Mouse (Mus musculus): ENCODE data around the gene Ap3b2. TPM values are rescaled to one million over a fixed set of nuclear protein-coding genes. Genes with fewer than 3 reads are reported as not detected.

Ap3b2 gene
- polyA plus RNA-seq, 1 experiment from 2014 or later: 75.0 TPM

DNA sequence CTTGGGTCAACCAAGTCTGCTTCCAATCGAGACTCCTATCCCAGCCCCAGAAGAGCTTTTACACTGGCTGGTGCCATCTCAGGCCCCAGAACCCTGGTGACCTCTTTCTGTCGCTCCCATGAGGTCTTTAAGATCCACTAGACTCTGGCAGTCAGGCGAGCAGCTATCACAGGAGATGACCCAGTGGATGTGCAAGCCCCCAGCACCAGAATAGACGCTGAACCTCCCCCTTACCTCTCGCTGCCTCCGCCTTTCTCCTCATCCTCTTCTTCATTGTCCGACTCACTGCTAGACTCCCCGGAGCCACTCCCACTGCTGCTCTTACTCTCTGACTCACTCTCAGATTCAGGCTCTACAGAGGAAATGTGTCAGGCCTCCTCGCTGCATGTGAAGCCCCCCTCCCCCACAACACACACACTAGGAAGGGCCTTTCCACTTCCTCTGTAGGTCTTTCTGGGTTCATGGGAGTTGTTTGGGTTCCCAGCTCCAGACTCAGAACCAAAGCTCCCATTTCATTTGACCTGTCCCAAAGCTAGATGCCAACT is 28.7 kb downstream of the Ap3b2 start:
- peaks cover 65% of the 10 kb centered on the region for H3K36me3 ChIP-seq
- H3K27ac ChIP-seq: no peak overlapping the region
- no peak for ATAC-seq (ENCODE audit: low FRiP score)
- 77% methylated on average over 9 of the region's 9 CpGs for WGBS
- H3K4me2 ChIP-seq (replicated peaks): no peak overlapping the region
- no peak overlapping the region for H3K9ac ChIP-seq
- H3K4me1 ChIP-seq: no peaks in the 10 kb centered on the region
- H3K27me3 ChIP-seq: peaks cover 12% of the 10 kb centered on the region
- no peaks in the 10 kb centered on the region for H3K9me3 ChIP-seq (replicated peaks)
- no peak overlapping the region for H3K4me3 ChIP-seq

DNA sequence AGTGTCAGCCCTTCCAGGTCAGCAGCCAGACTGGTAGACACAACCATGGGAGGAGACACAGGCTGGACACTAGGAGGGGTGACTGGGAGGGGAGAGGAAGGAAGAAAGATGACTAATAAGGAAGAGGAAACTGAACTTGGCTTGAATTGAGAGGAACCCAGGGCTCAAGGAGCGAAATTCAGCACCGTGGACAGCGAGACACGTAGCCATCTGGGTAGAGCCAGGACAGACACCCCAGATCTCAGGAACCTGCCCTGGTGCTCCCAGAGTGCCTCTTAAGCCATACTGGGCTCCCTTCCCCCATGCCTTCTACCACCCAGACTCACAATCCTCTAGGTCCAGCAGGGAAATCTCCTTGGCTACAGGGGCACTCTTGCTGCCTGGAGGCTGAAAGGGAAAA is 29.6 kb downstream of the Ap3b2 start:
- H3K27ac ChIP-seq: no peak overlapping the region
- no peaks in the 10 kb centered on the region for H3K9me3 ChIP-seq (replicated peaks)
- 6% methylated on average over 4 of the region's 4 CpGs for WGBS
- no peak overlapping the region for H3K9ac ChIP-seq
- no peak for ATAC-seq (ENCODE audit: low FRiP score)
- H3K4me3 ChIP-seq: no peak overlapping the region
- H3K27me3 ChIP-seq: peaks cover 15% of the 10 kb centered on the region
- no peak overlapping the region for H3K4me2 ChIP-seq (replicated peaks)
- H3K4me1 ChIP-seq: no peaks in the 10 kb centered on the region
- peaks cover 65% of the 10 kb centered on the region for H3K36me3 ChIP-seq

DNA sequence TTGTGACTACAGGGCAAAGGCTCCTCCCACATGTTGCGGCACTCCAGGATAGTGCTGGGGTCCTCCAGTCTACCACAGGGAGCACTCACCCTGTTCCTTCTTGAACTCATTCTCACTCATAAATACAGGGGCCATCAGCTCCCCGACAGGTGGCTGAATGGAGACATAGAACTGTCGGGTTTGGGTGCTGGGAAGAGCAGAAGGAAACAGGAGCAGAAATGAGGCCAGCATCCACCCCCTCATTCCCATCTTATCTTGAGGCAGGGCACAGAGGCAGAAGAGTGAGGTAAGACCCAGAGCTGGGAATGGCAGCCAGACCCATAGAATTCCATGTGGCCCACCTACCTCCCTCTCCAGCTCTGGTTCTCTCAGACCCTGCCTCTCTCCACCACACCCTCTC is 30.9 kb downstream of the Ap3b2 start:
- Histone ChIP-seq H3K9me3 (replicated peaks) (no peaks in the 10 kb centered on the region), H3K4me1 (no peaks in the 10 kb centered on the region), H3K4me2 (replicated peaks) (no peak overlapping the region), H3K27me3 (peaks cover 26% of the 10 kb centered on the region), H3K36me3 (peaks cover 62% of the 10 kb centered on the region), H3K27ac (no peak overlapping the region), H3K4me3 (no peak overlapping the region), H3K9ac (no peak overlapping the region)
- WGBS: 86% methylated on average over 3 of the region's 3 CpGs
- ATAC-seq (ENCODE audit: low FRiP score): no peak

DNA sequence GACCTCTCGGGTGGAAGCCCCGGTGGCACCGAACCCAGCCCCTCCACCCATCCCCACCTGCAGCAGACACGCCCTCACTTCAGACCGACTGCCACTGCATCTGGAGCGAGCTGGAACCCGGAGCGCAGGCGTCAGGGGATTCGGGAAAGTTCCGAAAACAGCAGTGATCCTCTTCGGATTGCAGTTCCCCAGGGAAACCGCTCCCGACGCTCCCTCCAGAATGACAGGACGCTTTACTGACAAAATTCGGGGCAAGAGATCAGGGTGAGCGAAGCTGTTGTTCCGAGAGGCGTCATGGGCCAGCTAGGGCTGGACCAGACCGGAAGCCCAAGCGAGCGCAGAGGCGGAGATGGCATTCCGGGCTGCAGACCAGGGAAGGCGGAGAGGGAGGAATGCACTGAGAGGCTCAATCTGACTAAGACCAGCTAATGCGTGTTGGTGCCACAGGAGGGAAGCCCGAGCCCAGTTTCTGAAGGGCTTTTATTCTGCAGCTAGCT is 38.5 kb downstream of the Ap3b2 start, which contains the start of gene Cpeb1:
Gene Cpeb1 (minus strand): TSS at position 311 of the 497 bp plus-strand sequence.
- Histone ChIP-seq H3K4me2 (replicated peaks) (peak within 1 kb of the TSS; percentile 92), H3K9ac (peak within 1 kb of the TSS; percentile 59), H3K27me3 (peaks cover 78% of the 10 kb centered on the region), H3K27ac (no peak within 1 kb of the TSS), H3K9me3 (replicated peaks) (no peaks in the 10 kb centered on the region), H3K4me3 (peak within 1 kb of the TSS; percentile 57), H3K36me3 (no peaks in the 10 kb centered on the region), H3K4me1 (peaks cover 24% of the 10 kb centered on the region)
- WGBS: 2% methylated on average over 28 of the region's 28 CpGs
- ATAC-seq (ENCODE audit: low FRiP score): no peak

DNA sequence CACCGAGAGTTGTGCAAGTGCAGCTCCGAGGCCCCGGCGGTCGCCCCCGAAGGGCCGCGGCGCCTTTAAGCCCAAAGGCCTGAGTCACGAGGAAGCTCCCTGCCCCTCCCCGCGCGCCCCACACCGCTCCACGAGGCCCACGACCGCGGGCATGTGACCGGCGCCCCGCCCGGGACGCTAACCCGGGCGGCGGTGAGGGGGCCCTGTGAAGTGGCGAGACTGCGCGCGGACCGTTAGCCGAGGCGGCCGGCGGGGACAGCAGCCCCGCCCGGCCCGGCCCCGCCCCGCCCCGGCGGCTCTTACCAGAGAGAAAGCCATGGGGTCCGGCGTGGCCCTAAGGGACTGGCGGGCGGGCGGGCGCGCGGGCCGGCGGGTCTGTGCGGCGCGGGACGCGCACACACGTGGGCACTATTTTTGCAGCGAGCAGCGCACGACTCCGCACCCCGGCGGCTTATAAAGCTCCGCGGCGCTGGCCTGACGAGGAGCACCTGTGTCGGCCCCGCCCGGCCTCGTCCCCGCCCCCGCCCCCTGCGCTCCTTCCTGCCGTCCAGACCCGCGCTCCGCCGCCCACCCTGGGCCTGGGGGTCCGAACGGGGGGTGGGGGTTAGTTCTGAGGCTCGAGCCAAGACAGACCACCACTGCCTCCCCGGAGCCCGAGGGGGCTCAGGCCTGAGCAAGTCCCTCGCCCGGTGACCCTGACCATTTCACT is 39.2 kb downstream of the Ap3b2 start:
- no peaks in the 10 kb centered on the region for H3K9me3 ChIP-seq (replicated peaks)
- peaks cover 80% of the 10 kb centered on the region for H3K27me3 ChIP-seq
- no peak overlapping the region for H3K27ac ChIP-seq
- H3K4me1 ChIP-seq: peaks cover 24% of the 10 kb centered on the region
- H3K36me3 ChIP-seq: no peaks in the 10 kb centered on the region
- H3K4me2 ChIP-seq (replicated peaks): peak overlapping the region; percentile 92
- peak overlapping the region; percentile 57 for H3K4me3 ChIP-seq
- ATAC-seq (ENCODE audit: low FRiP score): peak; percentile 53
- peak overlapping the region; percentile 59 for H3K9ac ChIP-seq
- 2% methylated on average over 54 of the region's 87 CpGs for WGBS

DNA sequence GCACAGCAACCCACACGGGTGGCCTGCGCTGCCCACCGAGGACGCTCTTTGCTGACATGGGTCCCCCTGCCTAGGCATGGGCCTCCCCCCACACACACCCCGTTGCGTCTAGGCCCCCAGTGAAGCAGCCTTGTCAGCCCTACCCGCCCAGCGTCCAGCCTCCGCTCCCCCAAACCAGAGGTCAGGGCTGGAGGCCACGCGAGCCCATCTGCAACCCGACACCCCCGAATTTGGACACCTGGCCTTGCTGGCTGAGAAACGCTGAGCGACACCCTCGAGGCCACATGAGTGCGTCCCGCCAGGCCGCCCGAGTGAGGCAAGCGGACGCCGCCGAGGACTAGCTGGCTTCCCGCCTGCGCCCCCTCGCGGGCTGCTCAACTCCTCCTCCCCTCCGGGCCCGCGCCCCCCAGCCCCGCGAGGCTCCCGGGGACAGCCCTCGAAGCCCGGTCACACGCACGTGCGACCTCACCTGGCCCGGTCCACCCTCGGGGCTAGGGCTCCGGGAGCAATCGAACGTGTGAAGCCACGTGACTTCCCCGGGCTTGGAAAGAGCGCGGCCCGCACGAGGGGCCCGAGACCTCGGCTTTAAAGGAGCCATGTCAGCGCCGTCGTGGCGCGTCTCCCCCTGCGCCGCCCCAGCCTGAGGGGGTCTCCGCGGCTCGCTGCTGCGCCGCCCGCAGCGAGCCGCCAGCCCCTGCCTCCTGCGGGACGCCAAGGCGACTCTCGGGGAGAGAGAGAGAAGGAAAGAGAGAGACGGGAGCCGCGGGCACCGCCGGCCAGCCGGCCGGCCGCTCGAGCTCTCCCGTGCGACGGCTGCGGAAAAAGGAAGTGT is 40.1 kb downstream of the Ap3b2 start:
- ATAC-seq (ENCODE audit: low FRiP score): peak; percentile 71
- Histone ChIP-seq H3K27ac (no peak overlapping the region), H3K9ac (peak overlapping the region; percentile 59), H3K4me3 (peak overlapping the region; percentile 57), H3K9me3 (replicated peaks) (no peaks in the 10 kb centered on the region), H3K36me3 (no peaks in the 10 kb centered on the region), H3K4me2 (replicated peaks) (peak overlapping the region; percentile 92), H3K27me3 (peaks cover 75% of the 10 kb centered on the region), H3K4me1 (peaks cover 24% of the 10 kb centered on the region)
- 4% methylated on average over 71 of the region's 84 CpGs for WGBS

DNA sequence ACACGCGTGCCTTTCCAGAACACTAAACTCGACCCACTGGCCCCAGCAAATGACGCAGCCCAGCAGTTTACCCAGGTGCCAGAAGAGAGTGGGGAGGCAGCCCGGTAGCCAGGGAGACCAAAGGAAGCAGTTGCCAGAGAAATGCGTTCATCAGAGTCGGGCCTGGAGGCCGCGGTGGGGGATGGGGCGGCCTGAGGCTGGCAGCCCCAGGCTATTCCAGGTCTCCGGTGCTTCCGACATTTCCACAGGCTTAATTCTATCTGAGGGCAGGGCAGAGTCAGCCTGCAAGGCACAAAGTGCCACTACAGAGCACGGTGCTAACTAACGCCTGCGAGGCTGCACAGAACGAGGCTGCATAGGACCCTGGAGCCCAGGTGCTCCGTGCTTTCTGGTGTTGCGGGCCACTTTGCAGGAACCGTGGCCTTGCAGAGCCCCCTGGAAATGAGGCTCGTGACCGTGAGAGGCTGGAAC is 40.7 kb downstream of the Ap3b2 start:
- Histone ChIP-seq H3K4me1 (peaks cover 24% of the 10 kb centered on the region), H3K9ac (no peak overlapping the region), H3K27me3 (peaks cover 70% of the 10 kb centered on the region), H3K36me3 (no peaks in the 10 kb centered on the region), H3K4me3 (peak overlapping the region; percentile 57), H3K27ac (no peak overlapping the region), H3K4me2 (replicated peaks) (peak overlapping the region; percentile 92), H3K9me3 (replicated peaks) (no peaks in the 10 kb centered on the region)
- WGBS: 6% methylated on average over 21 of the region's 21 CpGs
- peak; percentile 44; the same call in 1 of the 2 replicates for ATAC-seq (ENCODE audit: low FRiP score)

MicroRNAs encoded within 50 kb of the gene (microRNA counts, 519-probe panel; counts per million panel counts)
- 470 counts per million, percentile 58 among the panel's probes with 10 or more counts for microRNA mmu-miR-1839-3p
- 3,565 counts per million, percentile 76 among the panel's probes with 10 or more counts for microRNA mmu-miR-1839-5p

Other genes starting within 250 kb of the Ap3b2 start
- 779 and 914 TPM in 2 replicates for gene Rps17, start 148.7 kb downstream of the Ap3b2 start, polyA plus RNA-seq (2016; fragmentation: Nextera tagmentation; extraction: Ambion mirVana)
- 2.5 and 2.9 TPM in 2 replicates for gene Cpeb1, start 38.5 kb downstream of the Ap3b2 start, polyA plus RNA-seq (2016; fragmentation: Nextera tagmentation; extraction: Ambion mirVana)
- gene BC048679, start 4.4 kb upstream of the Ap3b2 start, polyA plus RNA-seq (2016; fragmentation: Nextera tagmentation; extraction: Ambion mirVana): not detected in 2 replicates
- gene Fsd2, start 73.0 kb upstream of the Ap3b2 start, polyA plus RNA-seq (2016; fragmentation: Nextera tagmentation; extraction: Ambion mirVana): 0.46 and 0.53 TPM in 2 replicates
- gene Whamm, start 77.3 kb upstream of the Ap3b2 start, polyA plus RNA-seq (2016; fragmentation: Nextera tagmentation; extraction: Ambion mirVana): 7.8 and 7.9 TPM in 2 replicates
- 29.3 and 34.8 TPM in 2 replicates for gene Homer2, start 213.6 kb upstream of the Ap3b2 start, polyA plus RNA-seq (2016; fragmentation: Nextera tagmentation; extraction: Ambion mirVana)

Data from hindbrain, embryonic 12.5 days (tissue).